Mouse (Mus musculus): ENCODE data around the gene Tbkbp1.
"Not testable (repeated sequence)": the region's sequence is repeated elsewhere in the genome, so short reads cannot be mapped to it uniquely, and the experiment has no call there.

Gene Tbkbp1

DNA sequence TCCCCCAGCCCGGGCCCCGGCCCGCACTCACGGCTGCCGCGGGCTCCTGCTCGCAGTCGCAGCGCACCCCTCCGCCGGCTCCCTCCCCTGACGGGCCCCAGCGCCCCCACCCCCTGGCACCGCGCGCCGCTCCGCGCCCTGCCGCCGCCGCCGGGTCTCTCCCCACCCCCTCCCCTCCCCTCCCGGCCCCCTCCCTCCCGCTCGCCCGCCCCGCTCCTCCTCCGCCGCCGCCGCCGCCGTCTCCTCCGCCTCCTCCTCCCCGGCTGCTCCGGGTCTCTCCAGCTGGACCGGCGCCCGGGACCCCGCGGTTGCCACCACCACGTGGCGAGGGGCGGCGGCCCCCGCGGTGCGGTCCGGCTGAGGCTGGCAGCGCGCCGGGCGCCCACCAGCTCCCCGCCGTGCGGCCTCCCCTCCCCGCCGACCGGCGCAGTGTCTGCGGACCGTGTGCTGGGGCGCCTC is at the start of gene Tbkbp1:
Gene Tbkbp1 (minus strand): TSS at position 153 of the 459 bp plus-strand sequence.
- DNase-seq (ENCODE audit: inconsistent ontology term): peak; percentile 16

GRCm38 (mm10) chr11:97199519-97199918 is 48.2 kb upstream of the Tbkbp1 start:
- DNase-seq (ENCODE audit: inconsistent ontology term): no peak

GRCm38 (mm10) chr11:97198601-97199000 is 47.3 kb upstream of the Tbkbp1 start:
- no peak for DNase-seq (ENCODE audit: inconsistent ontology term)

GRCm38 (mm10) chr11:97197021-97197420 is 45.7 kb upstream of the Tbkbp1 start:
- DNase-seq (ENCODE audit: inconsistent ontology term): no peak

DNA sequence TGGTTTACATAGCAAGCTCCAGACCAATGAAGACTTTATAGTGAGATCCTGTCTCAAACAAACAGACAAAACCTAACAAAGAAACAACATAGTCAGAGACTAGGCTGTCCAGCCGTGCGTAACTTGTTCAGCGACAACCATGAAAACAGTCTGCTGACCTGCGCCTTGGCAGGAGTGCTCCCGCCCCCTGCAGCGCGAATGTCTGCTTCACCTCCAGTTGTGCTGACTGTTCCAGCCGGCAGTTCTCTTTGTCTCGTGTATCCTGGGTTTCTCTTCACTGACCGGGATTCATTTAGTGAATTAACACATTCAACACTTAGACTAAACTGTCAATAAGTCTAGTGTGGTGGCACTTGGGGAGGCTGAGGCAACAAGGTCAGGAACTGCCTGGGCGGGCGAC is 45.2 kb upstream of the Tbkbp1 start:
- no peak for DNase-seq (ENCODE audit: inconsistent ontology term)

DNA sequence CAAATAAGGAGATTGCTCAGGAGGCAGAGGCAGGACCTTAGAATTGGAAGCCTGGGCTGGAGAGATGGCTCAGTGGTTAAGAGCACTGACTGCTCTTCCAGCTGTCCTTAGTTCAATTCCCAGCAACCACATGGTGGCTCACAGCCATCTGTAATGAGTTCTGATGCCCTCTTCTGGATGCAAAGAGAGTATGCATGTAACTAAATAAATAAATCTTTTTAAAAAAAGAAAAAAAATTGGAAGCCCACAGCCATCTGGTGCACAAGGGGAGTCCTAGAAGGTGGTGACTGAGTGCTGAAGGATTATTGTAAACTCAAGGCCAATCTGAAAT is 41.3 kb upstream of the Tbkbp1 start:
- DNase-seq (ENCODE audit: inconsistent ontology term): no peak

GRCm38 (mm10) chr11:97191915-97192620 is 40.8 kb upstream of the Tbkbp1 start:
- DNase-seq (ENCODE audit: inconsistent ontology term): peak; percentile 78

GRCm38 (mm10) chr11:97190992-97191391 is 39.7 kb upstream of the Tbkbp1 start:
- DNase-seq (ENCODE audit: inconsistent ontology term): no peak

GRCm38 (mm10) chr11:97189645-97190044 is 38.4 kb upstream of the Tbkbp1 start:
- not testable (repeated sequence) for DNase-seq (ENCODE audit: inconsistent ontology term)

- no peak for DNase-seq (ENCODE audit: inconsistent ontology term)
These were observed 37.9 kb upstream of the Tbkbp1 start for GRCm38 (mm10) chr11:97189231-97189630.

DNA sequence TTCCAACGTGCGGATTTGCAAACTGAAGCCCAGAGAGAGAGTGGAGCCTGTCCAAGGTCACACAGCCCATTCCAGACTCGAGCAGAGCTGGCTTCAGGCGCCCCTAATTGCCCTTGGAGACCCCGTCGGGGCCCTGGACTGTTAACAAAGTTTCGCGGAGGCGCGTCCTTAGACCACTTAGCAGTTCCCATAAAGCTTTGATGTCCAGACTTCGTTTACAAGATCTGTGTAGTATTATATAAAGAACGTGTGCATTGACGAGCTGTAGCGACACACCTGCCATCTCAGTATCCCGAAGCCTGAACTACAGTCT is 37.3 kb upstream of the Tbkbp1 start:
- no peak for DNase-seq (ENCODE audit: inconsistent ontology term)

- DNase-seq (ENCODE audit: inconsistent ontology term): peak; percentile 100
These were observed 36.7 kb upstream of the Tbkbp1 start, which contains the start of gene Kpnb1 for GRCm38 (mm10) chr11:97187764-97188642. Gene Kpnb1, minus strand, starts transcription at chr11:97187881.

GRCm38 (mm10) chr11:97186947-97187763 is 35.9 kb upstream of the Tbkbp1 start:
- DNase-seq (ENCODE audit: inconsistent ontology term): peak; percentile 98

DNA sequence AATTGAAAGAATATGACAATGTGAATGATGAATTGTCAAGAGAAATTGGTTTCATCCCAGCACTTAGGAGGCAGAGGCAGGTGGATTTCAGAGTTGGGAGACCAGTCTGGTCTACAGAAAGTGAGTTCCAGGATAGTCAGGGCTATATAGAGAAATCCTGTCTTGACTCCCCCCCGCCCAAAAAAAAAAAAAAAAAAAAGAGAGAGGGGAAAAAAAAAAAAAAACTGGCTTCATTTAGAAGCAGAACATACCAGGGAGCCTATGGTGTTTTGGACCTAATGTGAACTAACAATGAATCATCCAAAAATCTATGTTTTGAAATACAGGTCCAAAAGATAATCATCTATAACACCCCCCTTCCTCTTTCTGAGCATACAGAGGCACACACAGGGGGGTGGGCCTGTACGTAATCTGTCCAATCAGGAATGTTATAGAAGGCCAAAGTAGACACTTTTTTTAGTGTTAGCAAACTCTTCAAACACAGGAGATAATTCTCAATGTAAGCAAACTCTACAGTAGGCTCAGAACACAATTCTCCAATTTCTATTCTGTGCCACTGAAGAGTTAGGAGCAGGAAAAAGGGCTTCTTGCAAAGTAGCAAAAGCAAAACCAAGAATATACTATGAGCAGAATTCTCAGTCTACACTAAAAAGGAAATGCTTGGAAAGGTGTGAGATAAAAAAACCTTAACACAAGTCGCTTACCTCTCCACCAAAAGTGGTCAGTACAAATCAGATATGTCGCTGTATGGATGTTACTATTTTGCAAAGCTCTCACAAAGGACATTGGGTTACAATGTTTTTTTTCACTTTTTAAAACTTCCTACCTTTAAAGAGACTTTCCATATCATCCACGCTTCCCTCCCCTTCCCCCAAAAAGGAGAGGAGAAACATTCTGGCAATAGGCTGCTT is 34.7 kb upstream of the Tbkbp1 start:
- no peak for DNase-seq (ENCODE audit: inconsistent ontology term)

DNA sequence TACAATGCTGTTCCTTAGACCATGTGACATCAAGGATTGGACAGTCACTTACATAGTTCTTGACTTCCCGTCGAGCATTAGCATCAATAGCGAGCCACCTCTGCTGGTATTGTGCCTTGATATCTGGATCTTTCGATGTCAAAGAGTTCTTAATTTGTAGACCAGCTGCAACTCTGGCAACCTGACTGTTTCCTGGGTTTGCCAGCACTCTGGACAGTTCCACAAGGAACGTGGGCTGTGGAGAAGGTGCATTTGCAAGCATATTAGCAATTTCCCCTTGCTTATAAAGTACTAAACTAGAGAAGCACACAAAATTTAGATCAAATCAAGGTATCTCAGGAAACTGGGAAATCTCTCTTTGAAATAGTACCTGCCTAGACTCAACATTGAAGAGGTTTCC is 33.6 kb upstream of the Tbkbp1 start:
- no peak for DNase-seq (ENCODE audit: inconsistent ontology term)

DNA sequence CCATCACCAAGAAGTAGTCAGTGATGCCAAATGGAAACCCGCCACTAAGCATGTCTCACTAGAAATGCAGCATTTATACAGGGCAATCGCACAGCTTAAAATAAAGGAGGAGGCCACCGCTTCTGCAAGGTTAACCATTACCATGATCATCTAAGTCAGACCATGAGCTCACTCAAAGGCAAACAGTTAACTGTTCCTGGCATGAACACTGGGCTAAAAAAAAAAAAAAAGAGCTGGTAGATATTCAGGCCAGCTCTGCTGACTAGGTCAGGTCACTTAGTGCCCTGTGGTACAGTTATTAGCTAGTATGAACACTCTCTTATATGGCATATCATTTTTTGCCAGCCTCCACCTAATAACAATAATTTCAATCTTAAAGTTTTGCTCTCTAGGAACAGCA is 31.2 kb upstream of the Tbkbp1 start:
- DNase-seq (ENCODE audit: inconsistent ontology term): no peak

- no peak for DNase-seq (ENCODE audit: inconsistent ontology term)
These were observed 29.8 kb upstream of the Tbkbp1 start for GRCm38 (mm10) chr11:97181061-97181460.

- no peak for DNase-seq (ENCODE audit: inconsistent ontology term)
These were observed 26.9 kb upstream of the Tbkbp1 start for GRCm38 (mm10) chr11:97178198-97178597.

- DNase-seq (ENCODE audit: inconsistent ontology term): peak; percentile 21
These were observed 25.6 kb upstream of the Tbkbp1 start for GRCm38 (mm10) chr11:97176851-97177250.

DNA sequence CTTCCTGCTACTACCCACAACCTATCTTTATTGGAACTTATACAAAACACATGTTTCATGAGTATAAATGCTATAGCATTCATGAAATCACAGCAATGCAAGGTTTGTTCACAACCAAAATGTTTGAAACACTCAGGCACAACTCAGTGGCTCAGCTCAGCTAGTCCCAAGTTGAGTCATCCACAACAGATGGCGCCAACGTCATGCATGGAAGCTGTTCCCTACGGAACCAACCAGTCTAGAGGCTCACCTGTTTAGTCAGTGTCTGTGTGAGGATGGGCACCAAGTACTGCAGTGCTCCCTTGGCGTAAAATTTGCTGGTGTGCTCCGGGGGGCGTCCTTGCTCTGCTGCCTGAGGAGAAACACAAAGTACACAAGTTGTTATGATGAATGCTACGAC is 24.2 kb upstream of the Tbkbp1 start:
- no peak for DNase-seq (ENCODE audit: inconsistent ontology term)

DNA sequence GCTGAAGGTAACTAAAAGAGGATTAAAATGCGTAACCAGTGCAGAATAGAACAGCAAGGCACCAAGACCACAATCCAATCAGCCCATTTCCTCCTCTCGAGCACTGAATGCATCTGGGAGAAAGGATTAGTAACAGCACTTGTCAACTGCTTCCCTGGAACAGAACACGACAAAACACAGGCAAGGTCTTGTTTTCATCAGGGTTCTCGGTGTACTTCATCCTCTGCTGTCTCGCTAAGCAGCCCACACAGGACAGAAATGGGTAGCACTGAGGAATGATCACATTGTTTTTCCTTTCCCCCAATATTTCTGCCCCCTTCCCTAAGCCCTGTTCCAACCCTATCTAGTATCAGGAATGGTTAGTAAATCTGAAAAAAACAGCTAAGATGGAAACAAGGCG is 9.0 kb upstream of the Tbkbp1 start:
- DNase-seq (ENCODE audit: inconsistent ontology term): no peak
